Mouse (Mus musculus) cerebellum, postnatal 4 days (tissue): ENCODE results near the gene Mfsd12.

Source experiments
- DNase-seq, 2 experiments: peaks; one replicate each; pipeline ENCODE4 v3.0.0; 2022; ENCODE audit warnings: low spot score in 2 of 2, mixed read lengths in 1 of 2

Mfsd12 gene

GRCm38 (mm10) chr10:81328386-81328785 lies 28.9 kb upstream of the Mfsd12 start, which contains the start of gene Tbxa2r:
Gene Tbxa2r (plus strand): TSS chr10:81328731.
- DNase-seq, result no peak

- DNase-seq, result no peak
Measured at GRCm38 (mm10) chr10:81329194-81329975, 27.9 kb upstream of the Mfsd12 start.

- DNase-seq, result no peak
Measured at GRCm38 (mm10) chr10:81330007-81330406, 27.3 kb upstream of the Mfsd12 start.

GRCm38 (mm10) chr10:81332277-81332676 lies 25.0 kb upstream of the Mfsd12 start:
- DNase-seq, result no peak

- no peak for DNase-seq
Measured at GRCm38 (mm10) chr10:81334324-81334723, 23.0 kb upstream of the Mfsd12 start.

- DNase-seq, result no peak
Measured at GRCm38 (mm10) chr10:81335393-81336340, 21.6 kb upstream of the Mfsd12 start.

GRCm38 (mm10) chr10:81336558-81336957 lies 20.7 kb upstream of the Mfsd12 start:
- DNase-seq, result no peak

- DNase-seq, result no peak
Measured at GRCm38 (mm10) chr10:81340551-81341332, 16.5 kb upstream of the Mfsd12 start.

- peak in 1 of 2 experiments; percentile 78 for DNase-seq
Measured at GRCm38 (mm10) chr10:81341333-81341949, 15.8 kb upstream of the Mfsd12 start.

- DNase-seq, result no peak
Measured at GRCm38 (mm10) chr10:81342686-81343505, 14.4 kb upstream of the Mfsd12 start, which contains the start of gene Gipc3. Gene Gipc3 (minus strand): TSS chr10:81343266.

GRCm38 (mm10) chr10:81344421-81345161 lies 12.7 kb upstream of the Mfsd12 start:
- DNase-seq, result no peak

GRCm38 (mm10) chr10:81345162-81345534 lies 12.1 kb upstream of the Mfsd12 start:
- no peak for DNase-seq

GRCm38 (mm10) chr10:81346453-81347067 lies 10.7 kb upstream of the Mfsd12 start:
- peak in 1 of 2 experiments; percentile 54 for DNase-seq

- no peak for DNase-seq
Measured at GRCm38 (mm10) chr10:81349146-81349545, 8.1 kb upstream of the Mfsd12 start.

- DNase-seq, result no peak
Measured at GRCm38 (mm10) chr10:81349961-81350350, 7.3 kb upstream of the Mfsd12 start.

GRCm38 (mm10) chr10:81350351-81351063 lies 6.8 kb upstream of the Mfsd12 start, which contains the start of gene Hmg20b:
Gene Hmg20b (minus strand): TSS chr10:81350480.
- DNase-seq, result peak; percentile 99

GRCm38 (mm10) chr10:81351678-81352291 lies 5.5 kb upstream of the Mfsd12 start:
- no peak for DNase-seq
